Mouse (Mus musculus) thymus, postnatal 36 days (tissue): ENCODE measurements around the gene Rpl34.

ENCODE experiments used
- DNase-seq, 2 experiments: peaks; one replicate each; pipeline ENCODE4 v3.0.0; 2022; ENCODE audit warnings: mixed read lengths in 2 of 2

Gene Rpl34

GRCm38 (mm10) chr3:130730189-130730653, at the start of gene Rpl34:
Gene Rpl34 (minus strand): TSS chr3:130730398.
- DNase-seq: peak; percentile 88 to 93

DNA sequence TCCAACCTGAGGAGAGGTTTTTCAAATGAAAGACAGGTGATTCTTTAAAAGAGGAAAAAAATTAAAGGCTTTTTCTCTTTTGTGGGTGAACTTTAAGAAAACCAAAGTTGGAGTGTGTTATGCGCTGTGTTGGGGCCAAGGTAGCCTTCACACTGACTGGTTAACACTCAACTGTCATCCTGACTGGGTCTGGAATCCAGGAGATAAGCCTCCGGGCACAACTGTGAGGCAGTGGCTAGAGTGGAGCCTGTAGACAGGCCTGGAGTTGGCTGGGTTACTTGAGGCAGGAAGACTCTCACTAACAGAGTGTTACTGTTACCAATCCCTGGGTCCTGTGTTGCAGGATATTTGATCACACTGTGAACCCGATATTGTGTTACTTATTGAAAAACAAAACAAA, 38.0 kb upstream of the Rpl34 start:
- DNase-seq: no peak

DNA sequence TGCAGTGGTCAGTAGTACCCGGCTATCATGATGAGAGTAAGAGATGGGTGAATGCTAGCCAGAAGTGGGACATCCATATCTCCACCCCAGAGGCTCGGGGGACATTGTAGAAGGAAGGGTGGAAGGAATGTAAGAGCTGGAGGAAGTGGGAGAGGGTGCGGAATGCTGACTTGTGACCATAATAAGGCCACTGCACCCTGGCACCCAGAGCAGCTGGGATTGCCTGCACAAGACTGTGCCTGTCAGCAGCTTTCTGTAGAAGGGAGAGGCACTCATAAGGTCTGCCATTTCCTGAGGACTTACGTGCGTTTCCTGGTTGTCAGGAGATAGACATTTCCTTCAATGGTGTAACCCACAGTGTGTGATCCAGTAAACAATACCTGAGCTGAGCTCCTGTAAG, 33.9 kb upstream of the Rpl34 start:
- DNase-seq: no peak

DNA sequence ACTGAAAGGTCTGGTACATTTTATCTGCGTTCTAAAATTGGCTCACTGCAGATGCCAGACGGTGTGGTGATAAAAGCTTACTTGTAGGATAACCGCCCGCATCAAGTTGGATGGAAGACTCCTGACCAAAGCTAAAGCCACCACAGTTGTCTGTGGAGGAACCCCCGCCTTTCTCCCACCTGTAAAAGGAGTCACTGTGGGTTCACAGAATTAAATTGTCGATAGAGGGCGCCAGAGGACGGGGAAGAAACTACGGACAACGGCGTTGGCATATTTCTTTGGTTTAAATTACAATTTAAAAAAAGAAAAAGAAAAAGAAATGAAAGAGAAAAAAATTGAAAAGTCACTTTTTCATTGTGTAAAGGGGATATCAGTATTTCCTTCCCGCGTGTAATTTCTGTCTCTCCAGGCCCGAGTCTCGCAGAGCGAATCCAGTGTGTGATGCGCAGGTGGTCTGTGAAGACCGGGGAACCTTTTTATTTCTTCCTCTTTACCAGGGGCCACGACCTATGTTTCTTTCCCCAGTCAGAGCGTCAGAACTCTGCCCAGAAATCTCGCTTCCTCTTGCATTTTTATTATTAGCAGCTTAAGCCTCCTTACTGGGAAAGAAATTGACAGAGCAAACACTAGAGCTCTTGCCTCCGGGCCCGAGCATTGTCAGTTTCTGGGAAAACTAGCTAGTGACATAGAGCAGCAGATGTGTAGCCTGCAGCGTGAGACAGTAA, 30.7 kb upstream of the Rpl34 start:
- DNase-seq: peak; percentile 63 to 66

DNA sequence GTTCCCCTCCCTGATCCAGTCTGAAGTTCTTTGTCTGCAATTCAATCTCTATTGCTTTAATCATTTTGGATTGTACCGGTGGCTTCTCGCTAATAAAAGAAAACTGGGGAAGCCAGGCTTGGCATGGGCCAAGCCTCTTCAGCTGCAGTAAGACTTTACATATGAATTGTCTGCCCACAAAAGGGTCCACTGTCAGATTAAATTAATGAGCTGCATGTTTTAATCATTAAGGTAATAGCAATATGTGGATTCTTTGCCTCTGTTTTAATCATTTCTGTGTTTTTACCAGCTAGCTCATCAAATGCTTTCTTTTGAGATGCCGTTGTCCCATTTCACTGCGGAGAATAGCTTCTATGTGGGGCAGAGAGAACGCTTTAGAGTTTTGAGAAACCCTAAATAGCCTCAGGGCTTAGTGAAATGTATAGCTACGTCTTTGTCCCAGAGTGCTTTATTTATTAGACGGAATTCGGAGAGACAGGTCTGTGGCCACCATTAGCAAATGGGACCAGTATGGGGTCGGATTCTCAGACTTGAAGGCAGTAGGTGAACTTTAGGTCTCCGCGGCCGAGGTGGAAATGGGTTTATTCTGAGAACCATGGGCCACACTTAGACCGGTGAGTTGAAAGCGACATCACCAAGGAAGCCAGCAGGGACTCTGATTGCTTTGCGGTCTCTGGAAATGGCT, 28.1 kb upstream of the Rpl34 start:
- DNase-seq: no peak

GRCm38 (mm10) chr3:130757117-130757852, 27.1 kb upstream of the Rpl34 start:
- no peak for DNase-seq

GRCm38 (mm10) chr3:130749206-130749605, 19.0 kb upstream of the Rpl34 start:
- peak; percentile 11 to 17 for DNase-seq

- no peak for DNase-seq
Observed at GRCm38 (mm10) chr3:130746673-130747619, 16.7 kb upstream of the Rpl34 start.

GRCm38 (mm10) chr3:130737652-130738361, 7.6 kb upstream of the Rpl34 start:
- no peak for DNase-seq

DNA sequence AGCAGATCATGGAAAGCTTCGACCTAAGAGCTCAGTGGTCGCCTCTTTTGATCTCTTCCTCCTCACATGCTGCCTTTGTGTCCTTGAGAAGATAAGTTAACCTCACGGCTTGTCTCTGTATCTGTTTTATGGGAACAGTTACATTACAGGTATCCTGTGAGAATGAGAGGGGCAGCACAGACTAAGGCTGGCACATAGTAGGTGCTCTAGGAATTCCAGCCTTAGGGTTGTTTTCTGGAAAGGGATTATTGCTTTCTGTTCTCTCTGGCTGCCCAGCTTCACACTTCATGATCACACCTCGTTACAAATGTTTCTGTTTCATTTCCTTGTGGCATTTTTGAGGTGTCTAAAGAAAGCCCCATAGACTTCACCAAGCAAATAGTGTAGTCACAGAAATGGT, 6.6 kb upstream of the Rpl34 start:
- DNase-seq: no peak

- DNase-seq: peak; percentile 44 to 52
Observed at GRCm38 (mm10) chr3:130729472-130730188, 568 bp downstream of the Rpl34 start.

GRCm38 (mm10) chr3:130727676-130728075, 2.5 kb downstream of the Rpl34 start:
- no peak for DNase-seq

GRCm38 (mm10) chr3:130727036-130727435, 3.2 kb downstream of the Rpl34 start:
- DNase-seq: no peak

- no peak for DNase-seq
Observed at GRCm38 (mm10) chr3:130725718-130726117, 4.5 kb downstream of the Rpl34 start.

GRCm38 (mm10) chr3:130722733-130723478, 7.3 kb downstream of the Rpl34 start:
- no peak for DNase-seq

GRCm38 (mm10) chr3:130720225-130720624, 10.0 kb downstream of the Rpl34 start:
- DNase-seq: no peak

DNA sequence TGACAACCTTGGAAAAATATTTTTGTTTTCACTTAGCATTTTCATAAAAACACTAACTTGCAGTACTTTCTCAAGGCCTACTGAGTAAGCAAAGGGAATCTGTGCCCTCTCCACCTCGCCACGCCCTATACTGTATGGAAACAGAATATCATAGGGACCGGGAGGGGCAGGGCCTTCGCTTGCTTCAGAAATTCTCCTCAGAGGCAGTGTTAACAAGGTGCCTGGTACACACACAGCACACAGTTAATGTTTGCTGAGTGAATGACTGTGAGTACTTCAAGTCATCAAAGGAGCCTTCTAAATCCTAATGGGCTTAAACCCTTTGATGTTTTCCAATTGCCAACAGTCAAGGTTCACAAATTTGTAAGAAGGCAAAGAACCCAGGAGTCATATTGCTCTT, 11.3 kb downstream of the Rpl34 start:
- no peak for DNase-seq

- no peak for DNase-seq
Observed at GRCm38 (mm10) chr3:130716555-130716954, 13.6 kb downstream of the Rpl34 start.

DNA sequence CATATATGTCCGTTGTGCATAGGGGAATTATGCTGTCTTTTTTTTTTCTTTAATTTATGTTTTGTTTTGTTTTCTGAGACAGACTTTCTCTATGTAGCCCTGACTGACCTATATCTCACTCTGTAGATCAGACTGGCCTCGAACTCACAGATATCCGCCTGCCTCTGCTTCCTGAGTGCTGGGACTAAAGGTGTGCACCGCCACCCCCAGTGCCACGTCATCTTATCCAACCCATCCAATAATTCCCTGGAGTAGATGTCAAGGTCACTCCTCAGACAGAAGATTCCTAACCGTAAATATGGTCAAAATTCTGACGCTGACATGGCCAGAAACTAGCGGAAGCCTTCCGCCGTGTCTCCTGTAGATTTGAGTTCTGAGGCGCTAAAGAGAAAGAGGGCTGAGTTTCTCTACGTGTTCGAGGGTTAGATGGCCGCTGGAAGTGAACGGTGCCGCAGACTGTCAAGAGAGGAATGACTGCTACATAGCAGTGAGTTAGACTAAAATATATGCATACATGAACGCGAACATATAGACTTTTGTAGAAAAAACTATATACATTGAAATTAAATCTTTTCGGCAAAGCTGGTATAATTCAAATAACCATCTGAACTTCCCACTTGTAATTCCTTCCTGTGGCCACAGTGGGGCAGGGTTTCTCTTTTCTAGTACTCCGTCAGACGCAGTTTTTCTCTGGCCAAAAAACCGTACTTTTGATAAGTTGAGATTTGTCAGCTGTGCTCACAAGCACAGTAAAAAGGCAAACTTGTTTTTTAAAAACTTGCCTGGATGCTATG, 15.2 kb downstream of the Rpl34 start:
- peak; percentile 51 to 66 for DNase-seq
